Mouse (Mus musculus) liver, embryonic 11.5 days (tissue): ENCODE data around the gene Krt36. TPM values are rescaled to one million over a fixed set of nuclear protein-coding genes. Genes with fewer than 3 reads are reported as not detected.

Source experiments
- ATAC-seq: fragments of 200-750 bp; cut with Nextera tagmentation; replicated peaks from 2 replicates; pipeline ENCODE4 v1.8.0; 2017; ENCODE audit warnings: moderate number of reproducible peaks, mild to moderate bottlenecking, moderate TSS enrichment, moderate library complexity; ENCODE audit not compliant: low FRiP score
- DNase-seq: peaks from one replicate; pipeline ENCODE4 v3.0.0-alpha.2; 2017; ENCODE audit warnings: low spot score
- H3K27ac ChIP-seq: fragments of 300-500 bp; sonication (generic); 2 replicates; pipeline ENCODE4 v1.5.1; 2014; ENCODE audit warnings: mild to moderate bottlenecking, low read depth, low read length, control low read depth
- H3K27me3 ChIP-seq: fragments of 300-500 bp; sonication (generic); replicated peaks from 2 replicates; pipeline ENCODE4 v1.6.1; 2014; ENCODE audit warnings: low read length, mixed read lengths; ENCODE audit not compliant: control insufficient read depth, insufficient read depth
- H3K36me3 ChIP-seq: fragments of 300-500 bp; sonication (generic); 2 replicates; pipeline ENCODE4 v1.6.1; 2014; ENCODE audit warnings: mild to moderate bottlenecking, low read length, moderate library complexity, mixed read lengths; ENCODE audit not compliant: control insufficient read depth, insufficient read depth
- H3K4me1 ChIP-seq: fragments of 300-500 bp; sonication (generic); replicated peaks from 2 replicates; pipeline ENCODE4 v1.6.1; 2014; ENCODE audit warnings: low read length, mixed read lengths; ENCODE audit not compliant: control insufficient read depth, insufficient read depth
- H3K4me2 ChIP-seq: fragments of 300-500 bp; sonication (generic); 2 replicates; pipeline ENCODE4 v1.6.1; 2014; ENCODE audit warnings: mild to moderate bottlenecking, control low read depth, moderate library complexity
- H3K4me3 ChIP-seq: fragments of 300-500 bp; sonication (generic); 2 replicates; pipeline ENCODE4 v1.5.1; 2014; ENCODE audit warnings: low read depth, low read length, control low read depth
- H3K9ac ChIP-seq: fragments of 300-500 bp; sonication (generic); 2 replicates; pipeline ENCODE4 v1.6.1; 2014; ENCODE audit warnings: low read depth, low read length, control low read depth
- H3K9me3 ChIP-seq: fragments of 300-500 bp; sonication (generic); 2 replicates; pipeline ENCODE4 v1.6.1; 2016; ENCODE audit warnings: low read length, inconsistent platforms, mixed read lengths; ENCODE audit not compliant: control insufficient read depth
- WGBS: fragments of 180-500 bp; shearing (Covaris S2); extraction: QIAGEN DNeasy Blood & Tissue Kit; methylation state at CpG from one replicate; pipeline ENCODE4 v1.1.7; 2014; 5-methylcytosine and 5-hydroxymethylcytosine counted together
- polyA plus RNA-seq: library from polyadenylated mRNA; unstranded; fragments of >200 nt; fragmentation: Nextera tagmentation; extraction: Ambion mirVana; gene quantifications from 2 replicates; pipeline ENCODE4 v1.2.1, GENCODE M21; 2014

Gene Krt36
- not detected in 2 replicates for polyA plus RNA-seq

DNA sequence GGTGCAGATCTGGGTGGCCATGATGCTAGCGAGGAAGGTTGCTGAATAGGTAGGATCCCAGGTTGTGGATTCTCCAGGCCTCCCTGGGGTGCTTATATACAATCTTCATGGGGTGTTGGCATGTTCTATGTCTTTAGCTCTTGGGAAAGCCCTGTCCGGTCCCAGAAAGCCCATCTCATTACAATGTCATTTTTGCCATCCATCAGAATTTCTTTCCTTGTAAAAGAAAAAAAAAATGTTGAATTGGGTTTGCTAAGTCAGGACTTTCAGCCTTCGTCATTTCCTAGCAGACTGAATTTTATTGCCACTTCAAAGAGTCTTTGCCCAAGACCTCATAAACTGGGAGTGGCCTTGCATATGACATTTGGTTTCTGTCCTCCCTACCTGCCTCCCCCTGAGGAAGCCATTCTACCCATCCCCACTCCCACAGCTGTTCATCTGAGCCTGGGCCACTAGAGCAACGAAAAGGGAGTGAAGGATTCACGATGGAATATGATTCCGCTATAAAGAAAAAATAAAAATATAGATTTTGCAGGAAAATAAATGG lies at the start of gene Krt36:
Gene Krt36 (minus strand): TSS at position 51 of the 547 bp plus-strand sequence.
- DNase-seq (no peak), ATAC-seq (no peak)
- Histone ChIP-seq H3K36me3 (no peaks in the 10 kb centered on the region), H3K27me3 (no peaks in the 10 kb centered on the region), H3K27ac (no peak within 1 kb of the TSS), H3K4me3 (no peak within 1 kb of the TSS), H3K4me2 (no peak within 1 kb of the TSS), H3K9me3 (no peaks in the 10 kb centered on the region), H3K9ac (no peak within 1 kb of the TSS), H3K4me1 (no peaks in the 10 kb centered on the region)
- WGBS: 84% methylated on average over 6 of the region's 6 CpGs

DNA sequence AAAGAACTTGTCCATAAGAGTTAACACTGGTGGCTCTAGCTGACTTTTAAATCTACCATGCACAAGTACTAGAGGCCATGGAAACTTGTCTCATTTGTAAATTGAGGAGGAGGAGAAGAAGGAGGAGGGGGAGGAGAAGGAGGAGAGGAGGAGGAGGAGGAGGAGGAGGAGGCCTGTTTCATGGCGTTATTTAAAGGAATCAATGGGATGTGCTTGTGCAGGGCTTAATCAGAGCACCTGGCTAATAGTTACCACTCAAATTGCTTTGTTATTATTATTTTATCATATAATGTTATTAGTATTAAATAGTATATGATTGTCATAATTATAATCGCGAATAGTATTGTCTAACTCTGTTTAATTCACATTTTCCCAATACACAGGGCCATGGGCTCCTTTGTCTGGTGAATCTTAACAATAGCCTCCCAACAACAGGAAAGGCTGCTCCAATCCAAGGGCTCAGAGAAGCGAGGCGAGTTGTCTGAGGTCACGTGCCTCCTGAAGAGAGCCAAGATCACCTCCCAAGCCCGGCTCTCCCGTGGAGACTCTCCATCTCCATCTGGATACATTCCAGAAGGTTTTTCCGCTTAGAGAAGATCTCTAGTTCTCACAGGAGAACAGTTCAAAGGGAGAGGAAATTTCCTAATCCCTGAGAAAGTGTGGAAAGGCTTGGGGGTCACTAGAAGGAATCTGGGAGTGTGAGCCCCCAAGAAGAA lies 43.3 kb upstream of the Krt36 start, which contains the start of gene Krt19:
Gene Krt19 (minus strand): TSS at position 51 of the 716 bp plus-strand sequence.
- ATAC-seq (no peak), DNase-seq (no peak)
- Histone ChIP-seq H3K9ac (no peak within 1 kb of the TSS), H3K4me2 (no peak within 1 kb of the TSS), H3K4me3 (no peak within 1 kb of the TSS), H3K36me3 (no peaks in the 10 kb centered on the region), H3K4me1 (no peaks in the 10 kb centered on the region), H3K9me3 (no peaks in the 10 kb centered on the region), H3K27ac (no peak within 1 kb of the TSS), H3K27me3 (peaks cover 24% of the 10 kb centered on the region)
- WGBS: 50% methylated on average over 9 of the region's 9 CpGs

DNA sequence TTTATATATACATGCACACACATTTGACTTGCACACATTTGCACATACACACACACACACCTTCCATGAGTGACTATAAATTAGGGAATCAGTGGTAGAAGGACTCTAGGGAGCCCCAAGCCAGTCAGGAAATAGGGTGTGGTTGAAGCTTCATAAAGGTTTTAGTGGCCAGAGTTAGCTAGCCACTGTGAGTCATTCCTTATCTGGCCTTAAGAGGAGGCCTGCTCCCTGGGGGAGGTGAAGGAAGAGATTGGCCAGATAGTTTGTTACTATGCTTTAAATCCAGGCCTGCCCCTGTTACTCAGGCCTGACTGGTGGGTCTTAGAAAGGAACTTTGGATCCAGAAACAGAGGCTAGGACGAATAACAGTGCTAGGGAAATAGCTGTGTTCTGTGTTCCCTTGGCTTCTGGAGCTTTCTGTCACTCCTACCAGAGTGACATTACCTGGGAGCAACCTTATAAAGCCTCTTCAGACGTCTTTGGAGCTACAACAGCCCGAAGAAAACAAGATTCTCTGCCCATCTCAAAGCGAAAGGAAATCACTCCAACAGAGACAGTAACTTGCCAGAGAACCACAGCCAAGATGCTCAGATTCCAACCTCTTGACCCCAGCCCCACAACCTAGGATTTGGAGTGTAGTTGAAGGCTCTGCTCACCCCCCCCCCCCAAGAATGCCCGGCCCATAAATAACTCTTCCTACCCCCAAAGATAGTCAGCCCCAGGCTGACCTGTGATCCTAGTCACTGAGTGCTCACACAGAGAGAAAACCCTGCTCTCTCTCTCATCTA lies 42.3 kb upstream of the Krt36 start:
- DNase-seq: no peak
- no peak overlapping the region for H3K4me3 ChIP-seq
- no peak overlapping the region for H3K4me2 ChIP-seq
- no peaks in the 10 kb centered on the region for H3K36me3 ChIP-seq
- no peaks in the 10 kb centered on the region for H3K4me1 ChIP-seq
- peaks cover 24% of the 10 kb centered on the region for H3K27me3 ChIP-seq
- no peaks in the 10 kb centered on the region for H3K9me3 ChIP-seq
- H3K9ac ChIP-seq: no peak overlapping the region
- no peak for ATAC-seq
- WGBS: 41% methylated on average over 5 of the region's 5 CpGs
- H3K27ac ChIP-seq: no peak overlapping the region

DNA sequence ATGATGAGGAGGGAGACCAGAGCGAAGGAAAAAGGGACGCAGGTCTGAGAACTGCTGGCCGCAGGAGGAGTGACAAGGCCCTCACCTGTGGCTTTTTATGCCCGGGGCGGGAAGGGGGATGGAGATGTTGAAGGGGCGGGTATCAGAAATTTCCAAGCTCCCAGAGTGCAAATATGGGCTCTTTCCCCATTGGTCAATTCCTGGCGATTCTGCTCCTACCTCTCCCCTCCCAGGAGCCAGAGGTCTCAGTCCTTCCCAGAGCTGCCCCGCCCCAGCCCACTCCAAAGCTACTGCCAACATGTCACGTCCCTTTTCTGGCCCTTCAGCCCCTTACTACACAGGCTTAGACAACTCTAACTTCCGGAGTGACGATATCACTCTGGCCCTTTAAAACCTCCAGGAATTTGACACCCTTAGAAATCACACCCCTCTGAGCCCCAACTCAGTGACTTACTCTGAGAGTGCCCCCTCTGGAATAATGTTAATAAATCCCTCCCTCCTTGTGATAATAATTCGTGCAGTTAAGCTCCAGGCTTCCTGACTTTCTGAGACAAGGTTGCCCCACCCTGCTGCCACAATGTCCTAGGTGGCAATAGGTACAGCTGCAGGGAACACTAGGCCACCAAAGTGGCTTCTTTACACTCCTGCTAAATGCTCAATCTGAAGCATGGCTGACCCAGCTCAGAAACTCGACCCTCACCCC lies 40.6 kb upstream of the Krt36 start:
- H3K9ac ChIP-seq: no peak overlapping the region
- H3K4me2 ChIP-seq: peak overlapping the region; percentile 57
- no peaks in the 10 kb centered on the region for H3K9me3 ChIP-seq
- H3K27ac ChIP-seq: no peak overlapping the region
- 4% methylated on average over 13 of the region's 13 CpGs for WGBS
- ATAC-seq: no peak
- H3K36me3 ChIP-seq: no peaks in the 10 kb centered on the region
- no peak for DNase-seq
- H3K4me1 ChIP-seq: no peaks in the 10 kb centered on the region
- H3K4me3 ChIP-seq: peak overlapping the region; percentile 26; the same call in 1 of the 2 replicates
- peaks cover 24% of the 10 kb centered on the region for H3K27me3 ChIP-seq

DNA sequence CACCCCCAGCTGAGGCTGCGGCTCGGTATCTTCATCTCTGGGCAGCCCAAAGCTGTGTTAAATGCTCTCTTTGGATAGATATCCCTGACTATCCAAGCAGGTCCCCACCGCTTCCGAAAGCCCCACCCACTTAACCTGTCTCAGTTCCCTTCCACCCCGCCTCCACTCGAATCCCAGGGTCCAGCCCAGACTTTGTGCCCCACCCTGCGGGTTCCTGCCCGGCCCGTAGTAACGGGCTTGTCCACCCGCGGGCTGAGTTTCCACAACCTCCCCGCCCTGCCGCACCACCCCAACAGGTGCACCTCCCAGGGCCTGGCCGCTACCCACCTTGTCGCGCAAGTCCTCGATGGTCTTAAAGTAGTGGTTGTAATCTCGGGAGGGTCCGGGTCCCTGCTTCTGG lies 39.7 kb upstream of the Krt36 start:
- H3K9me3 ChIP-seq: no peaks in the 10 kb centered on the region
- ATAC-seq (0 out of 2 replicates have a peak, but pooled peaks have one; percentile 41), DNase-seq (no peak)
- H3K4me2 ChIP-seq: peak overlapping the region; percentile 57
- H3K4me1 ChIP-seq: no peaks in the 10 kb centered on the region
- peaks cover 24% of the 10 kb centered on the region for H3K27me3 ChIP-seq
- WGBS: 5% methylated on average over 20 of the region's 20 CpGs
- peak overlapping the region; percentile 26 for H3K4me3 ChIP-seq
- H3K36me3 ChIP-seq: no peaks in the 10 kb centered on the region
- H3K9ac ChIP-seq: no peak overlapping the region
- H3K27ac ChIP-seq: no peak overlapping the region

DNA sequence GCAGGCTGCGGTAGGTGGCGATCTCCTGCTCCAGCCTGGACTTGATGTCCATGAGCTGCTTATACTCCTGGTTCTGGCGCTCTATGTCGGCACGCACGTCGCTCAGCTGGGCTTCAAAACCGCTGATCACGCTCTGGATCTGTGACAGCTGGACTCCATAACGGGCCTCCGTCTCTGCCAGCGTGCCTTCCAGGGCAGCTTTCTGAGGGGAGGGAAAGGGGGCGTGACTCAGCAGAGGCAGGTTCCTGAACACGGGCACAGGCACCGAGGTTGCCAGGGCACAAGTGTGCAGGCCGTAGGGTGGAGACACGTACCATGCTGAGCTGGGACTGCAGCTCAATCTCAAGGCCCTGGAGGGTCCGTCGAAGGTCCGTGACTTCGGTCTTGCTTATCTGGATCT lies 35.5 kb upstream of the Krt36 start:
- Histone ChIP-seq H3K4me3 (no peak overlapping the region), H3K36me3 (no peaks in the 10 kb centered on the region), H3K9ac (no peak overlapping the region), H3K4me1 (no peaks in the 10 kb centered on the region), H3K4me2 (no peak overlapping the region), H3K27ac (no peak overlapping the region), H3K27me3 (peaks cover 19% of the 10 kb centered on the region), H3K9me3 (no peaks in the 10 kb centered on the region)
- DNase-seq (no peak), ATAC-seq (no peak)
- WGBS: 86% methylated on average over 21 of the region's 21 CpGs

DNA sequence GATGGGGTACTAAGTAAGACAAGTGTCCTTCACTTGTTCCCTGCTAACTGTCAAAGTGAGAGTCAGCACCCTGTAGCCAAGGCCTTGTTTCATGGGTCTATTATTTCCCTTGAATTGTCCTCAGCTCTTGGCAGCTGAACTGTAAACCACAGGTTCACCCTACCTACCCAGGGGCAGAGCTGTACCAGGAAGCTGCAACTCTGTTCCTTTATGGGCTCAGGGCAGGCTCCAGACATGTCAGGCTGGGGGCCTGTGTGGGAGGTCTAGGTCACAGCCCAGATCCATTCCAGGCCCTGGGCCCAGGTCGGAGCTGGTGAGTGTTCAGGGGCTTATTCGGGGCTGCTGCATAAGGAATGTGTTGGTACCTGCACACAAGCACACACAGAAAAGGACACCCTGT lies 34.0 kb upstream of the Krt36 start:
- Histone ChIP-seq H3K4me2 (no peak overlapping the region), H3K9ac (no peak overlapping the region), H3K4me3 (no peak overlapping the region), H3K27me3 (peaks cover 3% of the 10 kb centered on the region), H3K4me1 (no peaks in the 10 kb centered on the region), H3K27ac (no peak overlapping the region), H3K36me3 (no peaks in the 10 kb centered on the region), H3K9me3 (no peaks in the 10 kb centered on the region)
- ATAC-seq (no peak), DNase-seq (no peak)
- 92% methylated on average over 2 of the region's 2 CpGs for WGBS

DNA sequence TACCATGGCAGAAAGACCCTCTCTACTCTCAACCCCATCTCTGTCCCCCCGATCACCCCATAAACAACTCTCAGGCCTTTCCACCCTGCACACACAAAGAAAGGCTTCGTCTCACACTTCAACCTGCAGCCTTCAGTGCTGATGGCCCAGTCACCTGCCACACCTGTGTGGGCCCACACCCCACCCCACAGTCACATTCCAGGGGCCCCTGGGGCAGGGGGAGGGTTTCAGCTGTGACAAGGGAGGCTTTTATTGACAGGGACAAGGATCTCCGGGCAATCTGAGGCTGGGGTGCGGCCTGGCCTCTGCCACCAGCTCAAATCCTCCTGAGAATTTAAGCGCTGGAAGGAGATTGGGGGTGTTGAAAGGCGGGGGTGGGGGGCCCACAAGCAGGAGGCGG lies 33.4 kb upstream of the Krt36 start:
- Histone ChIP-seq H3K36me3 (no peaks in the 10 kb centered on the region), H3K4me1 (no peaks in the 10 kb centered on the region), H3K4me2 (no peak overlapping the region), H3K27ac (no peak overlapping the region), H3K9ac (no peak overlapping the region), H3K27me3 (no peaks in the 10 kb centered on the region), H3K9me3 (no peaks in the 10 kb centered on the region), H3K4me3 (no peak overlapping the region)
- ATAC-seq (no peak), DNase-seq (no peak)
- 56% methylated on average over 7 of the region's 7 CpGs for WGBS
